Mouse (Mus musculus): Measurements from ENCODE around the gene Ttc7. TPM values are rescaled to one million over a fixed set of nuclear protein-coding genes. Genes with fewer than 3 reads are reported as not detected.
A peak's percentile ranks its signal among the peaks of the same experiment; 100 is the strongest.

Gene Ttc7
- polyA plus RNA-seq, 1 experiment from 2014 or later, result 4.2 TPM

DNA sequence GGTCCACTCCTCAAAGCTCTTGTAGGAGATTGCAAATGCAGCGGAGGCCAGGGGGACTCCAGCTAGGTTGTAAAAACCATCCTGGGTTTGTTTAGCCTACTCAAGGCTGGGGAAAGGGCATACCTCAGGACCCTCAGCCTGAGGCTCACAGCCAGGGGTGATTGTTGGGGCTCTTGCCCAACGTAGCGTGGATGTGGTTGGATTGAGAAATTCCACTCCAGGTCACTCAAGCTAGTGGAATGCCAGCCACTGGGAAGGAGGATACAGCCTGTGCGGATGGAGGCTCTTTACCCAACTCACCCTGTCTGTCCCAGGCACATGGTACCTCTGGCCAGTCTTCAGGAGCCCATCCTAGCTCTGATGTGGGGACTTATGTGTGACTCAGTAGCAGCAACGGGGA is 73.6 kb downstream of the Ttc7 start:
- WGBS, result 91% methylated on average over 5 of the region's 5 CpGs
- no peak for ATAC-seq
- H3K27me3 ChIP-seq (ENCODE audit: control insufficient read depth, insufficient read depth, low read depth, low read length), result no peaks in the 10 kb centered on the region
- H3K4me2 ChIP-seq (ENCODE audit: low read length), result no peak overlapping the region
- peaks cover 13% of the 10 kb centered on the region for H3K4me1 ChIP-seq (ENCODE audit: control insufficient read depth, insufficient read depth, low read length)
- no peak overlapping the region for H3K4me3 ChIP-seq (ENCODE audit: low read depth, low read length)
- no peaks in the 10 kb centered on the region for H3K36me3 ChIP-seq (ENCODE audit: control insufficient read depth, insufficient read depth, low read length)
- H3K9me3 ChIP-seq (replicated peaks; ENCODE audit: control insufficient read depth, low read length, poor library complexity, severe bottlenecking), result no peaks in the 10 kb centered on the region
- no peak overlapping the region for H3K9ac ChIP-seq (ENCODE audit: low read depth, low read length)
- no peak overlapping the region for H3K27ac ChIP-seq (ENCODE audit: low read length)

GRCm38 (mm10) chr17:87357506-87357905 is 74.8 kb downstream of the Ttc7 start:
- Histone ChIP-seq H3K4me3 (ENCODE audit: low read depth, low read length) (no peak overlapping the region), H3K4me1 (ENCODE audit: control insufficient read depth, insufficient read depth, low read length) (peaks cover 4% of the 10 kb centered on the region; the same call in 1 of the 2 replicates), H3K9me3 (replicated peaks; ENCODE audit: control insufficient read depth, low read length, poor library complexity, severe bottlenecking) (no peaks in the 10 kb centered on the region), H3K9ac (ENCODE audit: low read depth, low read length) (no peak overlapping the region), H3K27me3 (ENCODE audit: control insufficient read depth, insufficient read depth, low read depth, low read length) (no peaks in the 10 kb centered on the region), H3K4me2 (ENCODE audit: low read length) (no peak overlapping the region), H3K27ac (ENCODE audit: low read length) (no peak overlapping the region), H3K36me3 (ENCODE audit: control insufficient read depth, insufficient read depth, low read length) (no peaks in the 10 kb centered on the region)
- WGBS, result 83% methylated on average over 9 of the region's 9 CpGs
- ATAC-seq, result no peak

DNA sequence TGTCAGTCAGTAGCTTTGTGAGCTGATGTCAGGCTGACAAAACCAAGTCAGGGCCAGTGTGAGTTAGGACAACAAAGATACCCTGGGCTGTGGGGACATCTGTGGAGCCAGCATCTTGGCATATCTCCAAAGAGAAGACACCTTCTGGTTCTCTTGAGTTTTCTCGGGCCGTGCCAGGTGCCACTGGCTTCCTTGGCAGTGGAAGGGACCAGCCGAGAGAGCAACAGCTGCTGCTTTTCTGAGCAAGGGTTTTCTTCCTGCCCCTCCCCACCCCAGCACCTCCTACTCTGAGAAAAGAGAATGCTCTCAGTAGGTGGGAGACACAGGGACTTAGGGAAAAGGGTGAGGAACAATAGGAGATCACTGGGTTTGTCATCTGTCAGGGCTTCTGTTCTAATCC is 78.4 kb downstream of the Ttc7 start:
- WGBS, result 19% methylated on average over 3 of the region's 3 CpGs
- no peaks in the 10 kb centered on the region for H3K36me3 ChIP-seq (ENCODE audit: control insufficient read depth, insufficient read depth, low read length)
- no peak overlapping the region for H3K4me2 ChIP-seq (ENCODE audit: low read length)
- no peaks in the 10 kb centered on the region for H3K27me3 ChIP-seq (ENCODE audit: control insufficient read depth, insufficient read depth, low read depth, low read length)
- no peaks in the 10 kb centered on the region for H3K4me1 ChIP-seq (ENCODE audit: control insufficient read depth, insufficient read depth, low read length)
- no peaks in the 10 kb centered on the region for H3K9me3 ChIP-seq (replicated peaks; ENCODE audit: control insufficient read depth, low read length, poor library complexity, severe bottlenecking)
- ATAC-seq, result no peak
- H3K4me3 ChIP-seq (ENCODE audit: low read depth, low read length), result no peak overlapping the region
- no peak overlapping the region for H3K9ac ChIP-seq (ENCODE audit: low read depth, low read length)
- no peak overlapping the region for H3K27ac ChIP-seq (ENCODE audit: low read length)

GRCm38 (mm10) chr17:87364108-87364507 is 81.4 kb downstream of the Ttc7 start:
- no peak overlapping the region for H3K27ac ChIP-seq (ENCODE audit: low read length)
- H3K9me3 ChIP-seq (replicated peaks; ENCODE audit: control insufficient read depth, low read length, poor library complexity, severe bottlenecking), result no peaks in the 10 kb centered on the region
- H3K4me3 ChIP-seq (ENCODE audit: low read depth, low read length), result no peak overlapping the region
- ATAC-seq, result no peak
- no peaks in the 10 kb centered on the region for H3K36me3 ChIP-seq (ENCODE audit: control insufficient read depth, insufficient read depth, low read length)
- H3K9ac ChIP-seq (ENCODE audit: low read depth, low read length), result no peak overlapping the region
- no peak overlapping the region for H3K4me2 ChIP-seq (ENCODE audit: low read length)
- no peaks in the 10 kb centered on the region for H3K27me3 ChIP-seq (ENCODE audit: control insufficient read depth, insufficient read depth, low read depth, low read length)
- WGBS, result 93% methylated on average over 15 of the region's 15 CpGs
- peaks cover 4% of the 10 kb centered on the region for H3K4me1 ChIP-seq (ENCODE audit: control insufficient read depth, insufficient read depth, low read length)

DNA sequence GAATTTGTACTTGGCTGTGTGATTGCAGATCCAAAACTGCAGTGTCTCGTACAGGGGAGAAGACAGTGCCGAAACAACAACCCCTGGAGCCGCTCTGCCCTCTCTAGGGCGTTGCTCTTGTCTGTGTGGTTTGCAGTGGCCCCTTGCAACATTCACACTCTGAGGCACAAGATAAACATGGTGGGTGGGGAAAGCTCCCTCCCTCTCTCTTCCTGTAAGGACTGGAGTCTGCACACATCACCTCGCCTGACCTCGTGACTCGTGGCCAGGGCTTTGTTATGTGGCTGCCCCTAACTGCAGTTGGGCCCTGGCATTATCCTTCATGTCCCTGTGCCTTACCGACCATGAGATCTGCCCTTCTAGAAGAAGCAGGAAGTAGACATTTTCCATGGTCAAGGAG is 82.6 kb downstream of the Ttc7 start:
- H3K9ac ChIP-seq (ENCODE audit: low read depth, low read length), result no peak overlapping the region
- no peak overlapping the region for H3K27ac ChIP-seq (ENCODE audit: low read length)
- no peak for ATAC-seq

GRCm38 (mm10) chr17:87366520-87366919 is 83.8 kb downstream of the Ttc7 start:
- Histone ChIP-seq H3K9ac (ENCODE audit: low read depth, low read length) (no peak overlapping the region), H3K4me1 (ENCODE audit: control insufficient read depth, insufficient read depth, low read length) (peaks cover 13% of the 10 kb centered on the region), H3K36me3 (ENCODE audit: control insufficient read depth, insufficient read depth, low read length) (no peaks in the 10 kb centered on the region), H3K27ac (ENCODE audit: low read length) (no peak overlapping the region), H3K27me3 (ENCODE audit: control insufficient read depth, insufficient read depth, low read depth, low read length) (no peaks in the 10 kb centered on the region), H3K4me2 (ENCODE audit: low read length) (no peak overlapping the region), H3K4me3 (ENCODE audit: low read depth, low read length) (no peak overlapping the region), H3K9me3 (replicated peaks; ENCODE audit: control insufficient read depth, low read length, poor library complexity, severe bottlenecking) (no peaks in the 10 kb centered on the region)
- ATAC-seq, result no peak
- WGBS, result 21% methylated on average over 2 of the region's 2 CpGs

More for the DNA sequence above, 82.6 kb downstream of the Ttc7 start:
- no peak overlapping the region for H3K4me2 ChIP-seq (ENCODE audit: low read length)
- H3K27me3 ChIP-seq (ENCODE audit: control insufficient read depth, insufficient read depth, low read depth, low read length), result no peaks in the 10 kb centered on the region
- H3K4me3 ChIP-seq (ENCODE audit: low read depth, low read length), result no peak overlapping the region
- no peaks in the 10 kb centered on the region for H3K9me3 ChIP-seq (replicated peaks; ENCODE audit: control insufficient read depth, low read length, poor library complexity, severe bottlenecking)
- peaks cover 13% of the 10 kb centered on the region for H3K4me1 ChIP-seq (ENCODE audit: control insufficient read depth, insufficient read depth, low read length)
- no peaks in the 10 kb centered on the region for H3K36me3 ChIP-seq (ENCODE audit: control insufficient read depth, insufficient read depth, low read length)
- WGBS, result 75% methylated on average over 8 of the region's 8 CpGs

GRCm38 (mm10) chr17:87367228-87367627 is 84.5 kb downstream of the Ttc7 start:
- H3K36me3 ChIP-seq (ENCODE audit: control insufficient read depth, insufficient read depth, low read length), result no peaks in the 10 kb centered on the region
- no peak overlapping the region for H3K27ac ChIP-seq (ENCODE audit: low read length)
- no peak for ATAC-seq
- 45% methylated on average over 4 of the region's 4 CpGs for WGBS
- H3K9me3 ChIP-seq (replicated peaks; ENCODE audit: control insufficient read depth, low read length, poor library complexity, severe bottlenecking), result no peaks in the 10 kb centered on the region
- H3K27me3 ChIP-seq (ENCODE audit: control insufficient read depth, insufficient read depth, low read depth, low read length), result no peaks in the 10 kb centered on the region
- H3K4me2 ChIP-seq (ENCODE audit: low read length), result no peak overlapping the region
- H3K4me3 ChIP-seq (ENCODE audit: low read depth, low read length), result no peak overlapping the region
- H3K9ac ChIP-seq (ENCODE audit: low read depth, low read length), result no peak overlapping the region
- peaks cover 18% of the 10 kb centered on the region for H3K4me1 ChIP-seq (ENCODE audit: control insufficient read depth, insufficient read depth, low read length)

- Histone ChIP-seq H3K4me3 (ENCODE audit: low read depth, low read length) (no peak overlapping the region), H3K36me3 (ENCODE audit: control insufficient read depth, insufficient read depth, low read length) (no peaks in the 10 kb centered on the region), H3K4me2 (ENCODE audit: low read length) (no peak overlapping the region), H3K9me3 (replicated peaks; ENCODE audit: control insufficient read depth, low read length, poor library complexity, severe bottlenecking) (no peaks in the 10 kb centered on the region), H3K27ac (ENCODE audit: low read length) (no peak overlapping the region), H3K9ac (ENCODE audit: low read depth, low read length) (no peak overlapping the region), H3K27me3 (ENCODE audit: control insufficient read depth, insufficient read depth, low read depth, low read length) (no peaks in the 10 kb centered on the region), H3K4me1 (ENCODE audit: control insufficient read depth, insufficient read depth, low read length) (peaks cover 21% of the 10 kb centered on the region)
- 66% methylated on average over 3 of the region's 3 CpGs for WGBS
- peak; percentile 15; the same call in 1 of the 2 replicates for ATAC-seq
Observed at GRCm38 (mm10) chr17:87367640-87368039, 85.0 kb downstream of the Ttc7 start.

GRCm38 (mm10) chr17:87368481-87368880 is 85.8 kb downstream of the Ttc7 start:
- Histone ChIP-seq H3K4me3 (ENCODE audit: low read depth, low read length) (no peak overlapping the region), H3K4me2 (ENCODE audit: low read length) (no peak overlapping the region), H3K27ac (ENCODE audit: low read length) (no peak overlapping the region), H3K36me3 (ENCODE audit: control insufficient read depth, insufficient read depth, low read length) (no peaks in the 10 kb centered on the region), H3K9ac (ENCODE audit: low read depth, low read length) (0 out of 2 replicates have a peak overlapping the region, but pooled peaks have one; percentile 3), H3K27me3 (ENCODE audit: control insufficient read depth, insufficient read depth, low read depth, low read length) (no peaks in the 10 kb centered on the region), H3K4me1 (ENCODE audit: control insufficient read depth, insufficient read depth, low read length) (peaks cover 21% of the 10 kb centered on the region), H3K9me3 (replicated peaks; ENCODE audit: control insufficient read depth, low read length, poor library complexity, severe bottlenecking) (no peaks in the 10 kb centered on the region)
- no peak for ATAC-seq
- WGBS, result 88% methylated on average over 10 of the region's 10 CpGs

Data from midbrain, embryonic 16.5 days (tissue).